Mouse (Mus musculus) CH12F3 (cell line): ENCODE measurements around the gene Nr3c2.

Experiments used
- in situ Hi-C: fragments of 300-500 bp; cut with MboI; formaldehyde crosslinking; loops from 2 replicates; pipeline ENCODE4 v1.14.3; 2020; ENCODE audit warnings: low sequenced_read_pairs

The Nr3c2 gene

DNA sequence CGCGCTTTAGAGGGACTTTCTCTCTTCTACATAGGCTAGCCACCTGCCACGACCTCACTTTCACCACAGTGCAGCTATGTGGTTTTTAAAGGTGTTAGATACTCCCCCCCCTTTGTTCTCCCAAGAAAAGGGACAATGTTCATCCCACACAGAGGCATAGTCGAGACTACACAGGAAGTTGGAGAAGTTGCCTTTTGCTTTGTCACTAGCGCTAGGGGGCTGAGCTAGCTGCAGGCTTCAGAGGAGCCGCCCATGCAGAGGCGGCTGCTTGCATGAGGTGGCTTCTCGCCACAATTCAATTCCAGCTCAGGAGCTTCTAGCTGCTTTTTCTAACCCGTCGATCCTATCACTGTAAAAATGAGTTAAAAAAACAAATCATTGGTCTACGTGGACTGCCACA lies 393.4 kb downstream of the Nr3c2 start:
- in situ Hi-C loops, result no loop called here

GRCm38 (mm10) chr8:77294599-77294998 lies 395.4 kb downstream of the Nr3c2 start:
- in situ Hi-C loops, result no loop called here
